Mouse (Mus musculus) stomach, postnatal 0 days (tissue): Measurements from ENCODE around the gene Kras. TPM values are rescaled to one million over a fixed set of nuclear protein-coding genes. Genes with fewer than 3 reads are reported as not detected.

Experiments used
- ATAC-seq: fragments of 200-750 bp; cut with Nextera tagmentation; 2 replicates; pipeline ENCODE4 v1.8.0; 2017; ENCODE audit not compliant: low FRiP score, low TSS enrichment
- DNase-seq: peaks from one replicate; pipeline ENCODE4 v3.0.0-alpha.2; 2016; ENCODE audit warnings: low spot score
- H3K27ac ChIP-seq: fragments of 300-500 bp; sonication (generic); replicated peaks from 2 replicates; pipeline ENCODE4 v1.5.1; 2014; ENCODE audit warnings: mild to moderate bottlenecking, control low read depth
- H3K27me3 ChIP-seq: fragments of 300-500 bp; sonication (generic); 2 replicates; pipeline ENCODE4 v1.6.1; 2014; ENCODE audit warnings: low read length; ENCODE audit not compliant: control insufficient read depth, insufficient read depth
- H3K36me3 ChIP-seq: fragments of 300-500 bp; sonication (generic); 2 replicates; pipeline ENCODE4 v1.6.1; 2014; ENCODE audit warnings: low read length, mixed read lengths; ENCODE audit not compliant: control insufficient read depth, insufficient read depth
- H3K4me1 ChIP-seq: fragments of 300-500 bp; sonication (generic); replicated peaks from 2 replicates; pipeline ENCODE4 v1.6.1; 2014; ENCODE audit warnings: antibody characterized with exemption; ENCODE audit not compliant: control insufficient read depth, insufficient read depth
- H3K4me2 ChIP-seq: fragments of 300-500 bp; sonication (generic); replicated peaks from 2 replicates; pipeline ENCODE4 v1.6.1; 2014; ENCODE audit warnings: low read depth, mild to moderate bottlenecking, control low read depth, moderate library complexity
- H3K4me3 ChIP-seq: fragments of 300-500 bp; sonication (generic); 2 replicates; pipeline ENCODE4 v1.5.1; 2014; ENCODE audit warnings: low read depth, low read length, control low read depth
- H3K9ac ChIP-seq: fragments of 300-500 bp; sonication (generic); 2 replicates; pipeline ENCODE4 v1.6.1; 2014; ENCODE audit warnings: mild to moderate bottlenecking, low read length, control low read depth, mixed read lengths
- H3K9me3 ChIP-seq: fragments of 300-500 bp; sonication (generic); 2 replicates; pipeline ENCODE4 v1.6.1; 2016; ENCODE audit warnings: low read length; ENCODE audit not compliant: control insufficient read depth
- CTCF ChIP-seq: IDR thresholded peaks from 2 replicates; pipeline ENCODE4 v1.5.1; 2016; ENCODE audit warnings: antibody characterized with exemption, low read depth, mild to moderate bottlenecking, moderate library complexity
- EP300 ChIP-seq: optimal IDR thresholded peaks from 2 replicates; pipeline ENCODE3; 2016; ENCODE audit warnings: antibody characterized with exemption
- WGBS: fragments of 180-500 bp; shearing (Covaris S2); extraction: QIAGEN DNeasy Blood & Tissue Kit; methylation state at CpG from one replicate; pipeline ENCODE4 v1.1.7; 2014; 5-methylcytosine and 5-hydroxymethylcytosine counted together
- polyA plus RNA-seq: library from polyadenylated mRNA; unstranded; fragments of >200 nt; fragmentation: Nextera tagmentation; extraction: Ambion mirVana; gene quantifications from 2 replicates; pipeline ENCODE4 v1.2.1, GENCODE M21; 2015

Gene Kras
- polyA plus RNA-seq, 1 experiment from 2014 or later, result 59.2 TPM

DNA sequence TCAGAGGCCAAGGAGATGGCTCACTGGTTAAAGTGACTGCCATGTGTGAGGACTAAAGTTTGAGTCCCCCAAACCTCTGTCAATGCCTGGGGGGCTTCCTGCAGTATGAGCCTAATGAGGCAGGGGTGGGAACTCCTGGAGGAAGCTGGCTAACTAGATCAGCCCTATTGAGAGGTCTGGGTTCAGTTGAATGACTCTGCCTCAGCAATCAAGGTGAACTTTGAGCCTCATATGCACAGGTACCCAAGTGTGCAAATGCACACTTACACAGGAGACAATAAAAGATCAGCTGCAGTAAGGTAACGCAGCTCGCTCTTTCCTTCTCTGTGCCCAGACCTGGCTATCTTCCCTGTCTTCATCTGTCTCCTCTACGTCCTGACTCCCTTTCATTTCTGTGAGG lies 57.0 kb downstream of the Kras start:
- no peaks in the 10 kb centered on the region for H3K9me3 ChIP-seq
- H3K4me1 ChIP-seq, result no peaks in the 10 kb centered on the region
- H3K4me3 ChIP-seq, result no peak overlapping the region
- H3K27me3 ChIP-seq, result no peaks in the 10 kb centered on the region
- 90% methylated on average over 3 of the region's 3 CpGs for WGBS
- H3K9ac ChIP-seq, result no peak overlapping the region
- H3K4me2 ChIP-seq, result no peak overlapping the region
- ATAC-seq (no peak), DNase-seq (no peak)
- H3K36me3 ChIP-seq, result no peaks in the 10 kb centered on the region
- TF ChIP-seq CTCF (no peak), EP300 (no peak)
- no peak overlapping the region for H3K27ac ChIP-seq

DNA sequence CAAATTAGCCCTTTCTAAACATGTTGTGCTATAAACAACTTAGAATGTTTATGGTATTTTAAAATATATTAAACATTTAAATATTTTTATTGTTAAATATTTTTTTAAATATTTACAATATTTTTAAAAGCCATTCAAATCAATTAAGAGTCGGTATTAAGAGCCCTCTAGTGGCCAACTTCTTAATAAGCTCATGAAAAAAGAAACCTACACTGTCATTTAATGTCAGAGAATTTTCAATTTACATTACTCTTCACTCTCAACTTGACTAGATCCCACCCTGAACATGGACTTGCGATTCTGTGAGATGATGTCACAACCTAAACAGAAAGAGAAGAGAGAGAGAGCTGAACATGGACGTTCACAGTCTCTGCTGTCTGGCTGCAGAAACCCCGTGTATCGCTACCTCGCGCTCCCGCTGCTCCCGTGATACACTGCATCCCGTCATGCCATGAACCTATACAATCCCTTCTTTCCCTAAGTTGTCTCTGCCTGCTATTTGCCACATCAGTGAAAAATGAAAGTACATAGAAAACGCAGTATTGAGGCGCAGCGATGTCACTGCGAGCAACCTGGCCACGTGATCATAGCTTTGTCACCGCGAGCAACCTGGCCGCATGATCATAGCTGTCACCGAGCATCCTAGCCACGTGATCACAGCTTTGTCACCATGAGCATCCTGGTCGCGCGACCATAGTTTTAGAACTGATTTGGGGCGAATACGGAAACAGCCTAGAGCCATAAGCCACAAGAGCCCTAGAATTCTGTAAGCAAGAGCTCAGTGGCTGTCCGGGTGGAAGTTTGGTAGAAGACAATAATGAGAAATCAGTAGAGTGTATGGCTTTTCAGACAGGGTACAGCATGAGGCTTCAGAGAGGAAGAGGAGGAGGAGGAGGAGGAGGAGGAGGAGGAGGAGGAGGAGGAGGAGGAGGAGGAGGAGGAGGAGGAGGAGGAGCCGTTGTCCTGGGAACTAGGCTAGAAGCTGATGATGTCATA lies 62.6 kb downstream of the Kras start:
- ATAC-seq (0 out of 2 replicates have a peak, but pooled peaks have one; percentile 53), DNase-seq (no peak)
- no peak for TF ChIP-seq EP300
- TF ChIP-seq CTCF, result peak; percentile 65
- Histone ChIP-seq H3K4me2 (peak overlapping the region; percentile 46), H3K27ac (no peak overlapping the region), H3K27me3 (no peaks in the 10 kb centered on the region), H3K9ac (peak overlapping the region; percentile 35; the same call in 1 of the 2 replicates), H3K4me3 (peak overlapping the region; percentile 27), H3K4me1 (no peaks in the 10 kb centered on the region), H3K36me3 (no peaks in the 10 kb centered on the region), H3K9me3 (no peaks in the 10 kb centered on the region)
- 55% methylated on average over 27 of the region's 27 CpGs for WGBS

DNA sequence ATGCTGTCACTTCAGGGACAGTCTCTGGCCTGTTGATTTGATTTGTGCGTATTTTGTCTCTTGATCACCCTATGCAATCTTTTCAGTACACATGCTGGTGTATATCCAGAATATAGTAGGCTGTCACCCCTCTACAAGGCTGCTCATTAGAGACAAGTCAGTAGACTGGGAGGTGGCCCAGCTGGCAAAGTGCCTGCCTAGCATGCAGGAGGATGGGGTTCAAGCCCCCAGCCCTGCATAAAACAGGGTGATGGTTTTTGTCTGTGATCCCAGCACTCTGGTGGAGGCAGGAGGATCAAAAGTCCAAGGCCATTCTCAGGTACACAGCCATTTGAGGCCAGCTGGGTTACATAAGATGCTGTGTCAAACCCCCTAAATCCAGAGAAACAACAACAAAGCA lies 63.9 kb downstream of the Kras start:
- no peak for TF ChIP-seq EP300
- TF ChIP-seq CTCF, result no peak
- H3K9me3 ChIP-seq, result no peaks in the 10 kb centered on the region
- DNase-seq, result no peak
- no peaks in the 10 kb centered on the region for H3K4me1 ChIP-seq
- H3K9ac ChIP-seq, result no peak overlapping the region
- ATAC-seq, result no peak
- no peaks in the 10 kb centered on the region for H3K36me3 ChIP-seq
- H3K4me3 ChIP-seq, result no peak overlapping the region
- H3K4me2 ChIP-seq, result no peak overlapping the region
- H3K27me3 ChIP-seq, result no peaks in the 10 kb centered on the region
- no peak overlapping the region for H3K27ac ChIP-seq
- WGBS, result 85% methylated on average over 1 of the region's 1 CpGs

DNA sequence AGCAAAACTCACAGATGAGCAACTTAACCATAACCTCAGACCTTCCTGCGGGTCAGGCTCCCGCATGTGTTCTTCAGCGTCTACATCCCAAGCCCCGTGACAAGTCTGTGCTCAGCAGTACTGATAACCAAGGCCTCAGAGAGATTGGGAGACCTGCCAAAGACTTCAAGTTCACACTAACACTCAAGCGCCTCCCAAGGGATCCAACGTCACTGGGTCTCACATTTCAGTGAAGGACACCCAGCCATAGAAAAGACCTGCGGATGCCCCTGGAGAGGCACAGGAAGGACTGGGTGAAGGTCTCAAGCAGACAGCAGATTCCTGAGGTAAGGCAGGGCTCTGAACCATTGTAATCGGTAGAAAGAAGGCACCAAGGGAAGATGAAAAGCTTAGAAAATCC lies 68.0 kb downstream of the Kras start:
- no peak overlapping the region for H3K4me2 ChIP-seq
- no peaks in the 10 kb centered on the region for H3K4me1 ChIP-seq
- DNase-seq (no peak), ATAC-seq (peak; percentile 33; the same call in 1 of the 2 replicates)
- 53% methylated on average over 8 of the region's 8 CpGs for WGBS
- H3K36me3 ChIP-seq, result no peaks in the 10 kb centered on the region
- H3K27me3 ChIP-seq, result no peaks in the 10 kb centered on the region
- H3K4me3 ChIP-seq, result no peak overlapping the region
- no peak overlapping the region for H3K9ac ChIP-seq
- TF ChIP-seq EP300 (no peak), CTCF (no peak)
- no peak overlapping the region for H3K27ac ChIP-seq
- H3K9me3 ChIP-seq, result no peaks in the 10 kb centered on the region

DNA sequence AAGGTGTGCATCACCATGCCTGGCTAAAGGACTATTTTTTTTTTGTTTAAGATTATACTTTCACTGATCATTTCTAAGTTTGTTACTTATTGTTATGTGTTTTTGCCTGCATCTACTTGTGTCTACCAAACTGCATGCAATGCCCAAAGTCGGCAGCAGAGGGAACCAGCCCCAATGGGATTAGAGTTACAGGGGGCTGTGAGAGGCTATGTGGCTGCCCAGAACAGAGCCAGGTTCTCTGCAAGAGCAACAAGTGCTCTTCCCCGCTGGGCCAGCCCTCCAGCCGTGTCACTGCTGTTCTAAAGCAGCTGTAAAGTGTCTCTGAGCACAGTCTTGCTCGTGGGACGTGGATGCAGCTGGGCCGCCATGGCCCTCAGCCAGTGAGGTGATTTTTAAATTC lies 70.4 kb downstream of the Kras start:
- Histone ChIP-seq H3K9ac (no peak overlapping the region), H3K27me3 (no peaks in the 10 kb centered on the region), H3K4me1 (0 out of 2 replicates have a peak, but pooled peaks cover 4% of the 10 kb centered on the region), H3K4me2 (no peak overlapping the region), H3K9me3 (no peaks in the 10 kb centered on the region), H3K27ac (no peak overlapping the region), H3K4me3 (no peak overlapping the region), H3K36me3 (no peaks in the 10 kb centered on the region)
- DNase-seq, result peak; percentile 61
- 48% methylated on average over 6 of the region's 6 CpGs for WGBS
- TF ChIP-seq EP300, result no peak
- TF ChIP-seq CTCF, result peak; percentile 82
- no peak for ATAC-seq

DNA sequence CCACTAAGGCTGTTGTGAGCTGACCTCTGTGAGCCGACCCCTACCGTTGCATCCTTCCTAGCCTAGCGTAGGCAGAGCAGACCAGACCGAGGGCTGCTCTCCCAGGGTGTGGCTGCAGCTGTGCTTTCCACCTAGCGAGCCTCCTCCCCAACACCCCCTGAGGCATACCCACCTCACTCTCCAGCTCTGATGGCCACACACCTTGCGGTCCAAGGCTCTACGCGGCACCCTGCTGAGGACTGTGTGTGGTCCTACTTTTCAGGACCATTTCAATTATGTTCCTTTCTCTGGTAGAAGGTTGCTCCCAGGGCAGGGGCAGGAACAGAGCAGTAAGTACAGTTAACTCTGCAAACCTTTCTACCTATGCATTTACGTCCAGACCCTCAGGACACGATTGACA lies 73.6 kb downstream of the Kras start:
- Histone ChIP-seq H3K9me3 (no peaks in the 10 kb centered on the region), H3K27me3 (no peaks in the 10 kb centered on the region), H3K4me1 (peaks cover 10% of the 10 kb centered on the region), H3K4me2 (no peak overlapping the region), H3K9ac (no peak overlapping the region), H3K4me3 (no peak overlapping the region), H3K27ac (no peak overlapping the region), H3K36me3 (no peaks in the 10 kb centered on the region)
- 0 out of 2 replicates have a peak, but pooled peaks have one; percentile 6 for ATAC-seq
- 65% methylated on average over 10 of the region's 10 CpGs for WGBS
- DNase-seq, result no peak
- no peak for TF ChIP-seq EP300
- TF ChIP-seq CTCF, result no peak
